Mouse (Mus musculus) neural tube, embryonic 11.5 days (tissue): ENCODE data around the gene Dio1. TPM values are rescaled to one million over a fixed set of nuclear protein-coding genes. Genes with fewer than 3 reads are reported as not detected.
A peak's percentile ranks its signal among the peaks of the same experiment; 100 is the strongest.

ENCODE experiments used
- ATAC-seq: fragments of 200-750 bp; cut with Nextera tagmentation; 2 replicates; pipeline ENCODE4 v1.8.0; 2017; ENCODE audit warnings: moderate number of reproducible peaks, mild to moderate bottlenecking, moderate TSS enrichment, moderate library complexity; ENCODE audit not compliant: insufficient read depth, low FRiP score, low TSS enrichment
- DNase-seq: peaks from one replicate; pipeline ENCODE4 v3.0.0-alpha.2; 2015; ENCODE audit warnings: low spot score
- H3K27ac ChIP-seq: fragments of 300-500 bp; sonication (generic); 2 replicates; pipeline ENCODE4 v1.5.1; 2014; ENCODE audit warnings: low read depth, mild to moderate bottlenecking, low read length
- H3K27me3 ChIP-seq: fragments of 300-500 bp; sonication (generic); 2 replicates; pipeline ENCODE4 v1.6.1; 2014; ENCODE audit warnings: mild to moderate bottlenecking, low read length, mixed read lengths; ENCODE audit not compliant: control insufficient read depth, insufficient read depth
- H3K36me3 ChIP-seq: fragments of 300-500 bp; sonication (generic); 2 replicates; pipeline ENCODE4 v1.6.1; 2014; ENCODE audit warnings: mild to moderate bottlenecking, low read length, moderate library complexity, mixed read lengths; ENCODE audit not compliant: control insufficient read depth, insufficient read depth
- H3K4me1 ChIP-seq: fragments of 300-500 bp; sonication (generic); 2 replicates; pipeline ENCODE4 v1.6.1; 2014; ENCODE audit warnings: low read length, mixed read lengths; ENCODE audit not compliant: control insufficient read depth, insufficient read depth
- H3K4me2 ChIP-seq: fragments of 300-500 bp; sonication (generic); 2 replicates; pipeline ENCODE4 v1.6.1; 2014; ENCODE audit warnings: low read depth, mild to moderate bottlenecking, moderate library complexity
- H3K4me3 ChIP-seq: fragments of 300-500 bp; sonication (generic); 2 replicates; pipeline ENCODE4 v1.5.1; 2014; ENCODE audit warnings: low read depth, low read length
- H3K9ac ChIP-seq: fragments of 300-500 bp; sonication (generic); 2 replicates; pipeline ENCODE4 v1.6.1; 2014; ENCODE audit warnings: mild to moderate bottlenecking, low read length
- H3K9me3 ChIP-seq: fragments of 300-500 bp; sonication (generic); 2 replicates; pipeline ENCODE4 v1.6.1; 2016; ENCODE audit warnings: low read length; ENCODE audit not compliant: control insufficient read depth
- WGBS: fragments of 180-500 bp; shearing (Covaris S2); extraction: QIAGEN DNeasy Blood & Tissue Kit; methylation state at CpG from one replicate; pipeline ENCODE4 v1.1.7; 2014; 5-methylcytosine and 5-hydroxymethylcytosine counted together
- polyA plus RNA-seq: library from polyadenylated mRNA; unstranded; fragments of >200 nt; fragmentation: Nextera tagmentation; extraction: Ambion mirVana; gene quantifications from 2 replicates; pipeline ENCODE4 v1.2.1, GENCODE M21; 2014

The Dio1 gene
- polyA plus RNA-seq, 1 experiment from 2014 or later: not detected

- peaks cover 2% of the 10 kb centered on the region; the same call in 1 of the 2 replicates for H3K36me3 ChIP-seq
- H3K9me3 ChIP-seq: no peaks in the 10 kb centered on the region
- ATAC-seq (no peak), DNase-seq (no peak)
- WGBS: 10% methylated on average over 7 of the region's 7 CpGs
- peak overlapping the region; percentile 60 for H3K4me2 ChIP-seq
- peak overlapping the region; percentile 52 for H3K4me3 ChIP-seq
- no peak overlapping the region for H3K27ac ChIP-seq
- no peaks in the 10 kb centered on the region for H3K27me3 ChIP-seq
- peak overlapping the region; percentile 40 for H3K9ac ChIP-seq
- H3K4me1 ChIP-seq: no peaks in the 10 kb centered on the region
These were observed 7.5 kb upstream of the Dio1 start for GRCm38 (mm10) chr4:107314479-107314805.

- no peaks in the 10 kb centered on the region for H3K9me3 ChIP-seq
- ATAC-seq (peak; percentile 93), DNase-seq (peak; percentile 85)
- 1% methylated on average over 29 of the region's 29 CpGs for WGBS
- peaks cover 2% of the 10 kb centered on the region; the same call in 1 of the 2 replicates for H3K36me3 ChIP-seq
- H3K9ac ChIP-seq: peak within 1 kb of the TSS; percentile 47
- no peaks in the 10 kb centered on the region for H3K4me1 ChIP-seq
- peak within 1 kb of the TSS; percentile 52 for H3K4me3 ChIP-seq
- peak within 1 kb of the TSS; percentile 60 for H3K4me2 ChIP-seq
- H3K27me3 ChIP-seq: no peaks in the 10 kb centered on the region
- no peak within 1 kb of the TSS for H3K27ac ChIP-seq
These were observed 6.9 kb upstream of the Dio1 start, which contains the start of gene Yipf1 for GRCm38 (mm10) chr4:107313690-107314478. TSS of gene Yipf1 (plus strand) at chr4:107314363.

DNA sequence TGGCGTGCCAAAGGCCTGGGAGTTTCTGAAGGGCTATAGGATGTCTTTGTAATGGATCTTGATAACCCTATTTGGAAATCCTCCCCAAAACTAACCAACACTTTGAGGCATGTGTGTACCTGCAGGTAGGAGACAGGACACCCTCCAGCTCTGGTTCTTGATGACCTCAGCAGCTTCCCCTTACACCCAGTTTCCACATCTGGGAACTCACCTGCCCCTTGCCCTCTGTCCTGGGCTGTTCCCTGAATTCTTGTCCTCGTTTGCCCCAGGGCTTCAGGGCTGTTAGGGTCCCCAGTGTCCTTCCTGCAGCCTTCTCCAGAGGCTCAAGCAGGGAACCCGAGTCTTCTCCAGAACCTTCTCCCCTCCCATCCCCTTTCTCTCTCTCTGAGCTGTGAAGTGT, 3.4 kb downstream of the Dio1 start:
- H3K4me3 ChIP-seq: no peak overlapping the region
- ATAC-seq (no peak), DNase-seq (no peak)
- no peaks in the 10 kb centered on the region for H3K4me1 ChIP-seq
- H3K27me3 ChIP-seq: no peaks in the 10 kb centered on the region
- no peak overlapping the region for H3K9ac ChIP-seq
- H3K9me3 ChIP-seq: no peaks in the 10 kb centered on the region
- WGBS: 63% methylated on average over 3 of the region's 3 CpGs
- H3K27ac ChIP-seq: no peak overlapping the region
- no peak overlapping the region for H3K4me2 ChIP-seq
- H3K36me3 ChIP-seq: no peaks in the 10 kb centered on the region

GRCm38 (mm10) chr4:107302832-107303231, 4.1 kb downstream of the Dio1 start:
- no peak for DNase-seq
- Histone ChIP-seq H3K4me2 (no peak overlapping the region), H3K36me3 (no peaks in the 10 kb centered on the region), H3K4me3 (no peak overlapping the region), H3K4me1 (no peaks in the 10 kb centered on the region), H3K27me3 (no peaks in the 10 kb centered on the region), H3K9me3 (no peaks in the 10 kb centered on the region), H3K27ac (no peak overlapping the region), H3K9ac (no peak overlapping the region)
- no peak for ATAC-seq
- WGBS: 87% methylated on average over 4 of the region's 4 CpGs

DNA sequence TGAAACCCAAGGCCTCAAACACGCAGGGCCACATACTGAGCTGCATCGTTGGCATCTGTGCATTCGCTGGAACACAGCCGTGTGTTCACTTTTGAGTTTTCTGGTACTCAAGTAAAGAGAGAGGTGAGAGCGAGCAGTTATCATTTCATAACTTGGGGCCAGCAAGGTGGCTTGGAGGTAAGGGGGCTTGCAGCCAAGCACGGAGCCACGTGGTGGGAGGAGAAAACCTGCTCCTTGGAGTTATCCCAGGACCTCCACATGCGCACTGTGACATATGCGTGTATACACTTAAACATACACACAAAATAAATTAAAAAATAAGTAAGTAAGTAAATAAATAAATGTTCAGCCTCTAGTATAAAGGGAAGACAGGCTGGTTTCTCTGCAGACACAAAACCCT, 4.7 kb downstream of the Dio1 start:
- no peaks in the 10 kb centered on the region for H3K9me3 ChIP-seq
- ATAC-seq: no peak
- H3K27ac ChIP-seq: no peak overlapping the region

GRCm38 (mm10) chr4:107300902-107301555, 5.9 kb downstream of the Dio1 start:
- H3K36me3 ChIP-seq: no peaks in the 10 kb centered on the region
- H3K9ac ChIP-seq: no peak overlapping the region
- H3K4me3 ChIP-seq: no peak overlapping the region
- DNase-seq (no peak), ATAC-seq (no peak)
- H3K27me3 ChIP-seq: no peaks in the 10 kb centered on the region
- H3K4me2 ChIP-seq: no peak overlapping the region
- no peak overlapping the region for H3K27ac ChIP-seq
- 89% methylated on average over 1 of the region's 1 CpGs for WGBS
- no peaks in the 10 kb centered on the region for H3K4me1 ChIP-seq
- no peaks in the 10 kb centered on the region for H3K9me3 ChIP-seq

More for the DNA sequence above, 4.7 kb downstream of the Dio1 start:
- no peak for DNase-seq
- H3K4me1 ChIP-seq: no peaks in the 10 kb centered on the region
- H3K9ac ChIP-seq: no peak overlapping the region
- no peak overlapping the region for H3K4me3 ChIP-seq
- no peaks in the 10 kb centered on the region for H3K36me3 ChIP-seq
- H3K27me3 ChIP-seq: no peaks in the 10 kb centered on the region
- H3K4me2 ChIP-seq: no peak overlapping the region
- WGBS: 84% methylated on average over 9 of the region's 9 CpGs

- no peak overlapping the region for H3K27ac ChIP-seq
- 84% methylated on average over 4 of the region's 4 CpGs for whole genome bisulfite sequencing
- no peaks in the 10 kb centered on the region for H3K9me3 ChIP-seq
- no peaks in the 10 kb centered on the region for H3K4me1 ChIP-seq
- no peaks in the 10 kb centered on the region for H3K27me3 ChIP-seq
- no peak overlapping the region for H3K4me3 ChIP-seq
- H3K9ac ChIP-seq: no peak overlapping the region
- DNase-seq (no peak), ATAC-seq (no peak)
- no peak overlapping the region for H3K4me2 ChIP-seq
- no peaks in the 10 kb centered on the region for H3K36me3 ChIP-seq
These were observed 6.6 kb downstream of the Dio1 start for GRCm38 (mm10) chr4:107300371-107300770.

GRCm38 (mm10) chr4:107299779-107300340, 7.1 kb downstream of the Dio1 start:
- Histone ChIP-seq H3K9me3 (no peaks in the 10 kb centered on the region), H3K4me3 (no peak overlapping the region), H3K4me1 (no peaks in the 10 kb centered on the region), H3K36me3 (no peaks in the 10 kb centered on the region), H3K9ac (no peak overlapping the region), H3K27ac (no peak overlapping the region), H3K27me3 (no peaks in the 10 kb centered on the region), H3K4me2 (no peak overlapping the region)
- 87% methylated on average over 7 of the region's 7 CpGs for WGBS
- no peak for DNase-seq
- ATAC-seq: no peak
